Mouse (Mus musculus) cerebral cortex, adult 2 months (tissue): ENCODE measurements around the gene Ifitm10.

Source experiments
- WGBS: fragments of 180-500 bp; shearing (Covaris S2); methylation state at CpG from one replicate; pipeline ENCODE4 v1.1.7; 2018; 5-methylcytosine and 5-hydroxymethylcytosine counted together

Gene Ifitm10

DNA sequence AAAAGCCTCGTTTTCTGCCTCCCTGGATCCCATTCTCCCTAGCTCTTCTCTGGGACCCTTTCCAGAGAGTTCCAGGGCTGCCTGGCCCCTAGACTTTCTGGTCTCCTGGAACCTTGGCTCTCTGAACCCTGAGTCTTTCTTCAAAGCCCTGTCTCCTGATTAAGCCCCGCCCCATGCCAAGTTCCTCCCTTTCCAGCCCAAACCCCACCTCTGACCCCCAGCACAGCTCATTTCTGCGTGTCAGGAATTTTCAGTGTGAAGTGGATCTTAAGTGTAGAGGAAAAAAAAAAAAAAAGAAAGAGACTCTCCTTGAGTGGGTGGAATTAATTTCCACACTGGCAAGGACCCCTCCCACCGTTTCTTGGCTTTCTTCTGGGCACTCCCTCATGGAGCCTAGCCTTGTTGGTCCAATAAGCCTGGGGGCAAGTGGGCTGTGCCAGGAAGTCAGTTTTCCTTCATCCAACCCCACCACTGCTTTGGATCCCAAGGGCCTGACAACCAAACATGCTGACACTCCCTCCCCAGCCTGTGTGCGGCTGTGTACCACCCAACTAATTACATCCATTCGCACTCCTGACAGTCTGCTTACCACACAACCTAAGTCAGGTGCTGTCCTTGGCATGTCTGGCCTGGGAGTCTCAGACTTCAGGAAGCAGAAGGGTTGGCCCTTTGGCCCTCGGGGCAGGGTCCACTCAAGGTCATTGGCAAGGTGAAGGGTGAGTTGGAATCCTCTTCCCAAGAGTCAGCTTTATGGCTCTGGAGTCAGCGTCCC, at the start of gene Ifitm10:
Gene Ifitm10 (minus strand): TSS at position 113 of the 772 bp plus-strand sequence.
- 68% methylated on average over 8 of the region's 8 CpGs for WGBS

DNA sequence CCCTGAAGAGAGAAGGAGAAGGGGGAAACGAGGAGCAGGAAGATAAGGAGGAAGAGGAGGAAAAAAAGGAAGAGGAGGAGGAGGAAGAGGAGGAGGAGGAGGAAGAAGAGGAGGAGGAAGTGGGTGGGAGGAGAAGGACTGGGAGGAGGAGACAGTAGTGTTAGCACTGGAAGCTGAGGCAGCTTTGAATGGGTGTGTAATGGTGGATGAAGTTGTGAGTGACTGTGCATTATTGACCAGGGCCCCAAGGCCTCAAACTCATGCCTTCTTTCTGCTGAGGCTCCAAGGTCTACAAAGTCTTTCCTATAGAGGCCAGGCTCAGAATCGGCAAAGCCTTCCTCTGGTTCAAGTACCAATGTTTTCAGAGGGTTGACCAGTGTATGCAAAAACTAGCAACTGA, 48.3 kb upstream of the Ifitm10 start:
- WGBS = 77% methylated on average over 2 of the region's 2 CpGs

DNA sequence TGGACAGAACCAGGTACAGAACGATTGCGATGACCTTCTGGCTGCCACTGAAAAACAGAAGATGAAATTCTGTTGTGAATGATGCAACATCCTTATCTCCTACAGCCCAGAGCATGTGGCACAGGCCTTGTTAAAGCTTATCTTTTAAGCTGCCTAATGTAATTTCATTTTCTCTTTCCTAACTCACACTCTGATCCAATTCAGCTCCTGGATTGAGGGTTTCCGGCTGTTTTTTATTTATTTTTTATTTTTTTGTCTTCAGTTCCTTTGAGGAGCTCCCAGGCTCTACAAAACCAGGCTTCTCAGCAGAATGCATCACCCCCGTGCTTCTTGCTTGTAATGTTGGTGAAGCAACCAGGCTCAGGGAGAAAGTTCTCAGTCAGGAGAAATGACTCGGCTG, 46.3 kb upstream of the Ifitm10 start:
- WGBS = 82% methylated on average over 5 of the region's 5 CpGs

DNA sequence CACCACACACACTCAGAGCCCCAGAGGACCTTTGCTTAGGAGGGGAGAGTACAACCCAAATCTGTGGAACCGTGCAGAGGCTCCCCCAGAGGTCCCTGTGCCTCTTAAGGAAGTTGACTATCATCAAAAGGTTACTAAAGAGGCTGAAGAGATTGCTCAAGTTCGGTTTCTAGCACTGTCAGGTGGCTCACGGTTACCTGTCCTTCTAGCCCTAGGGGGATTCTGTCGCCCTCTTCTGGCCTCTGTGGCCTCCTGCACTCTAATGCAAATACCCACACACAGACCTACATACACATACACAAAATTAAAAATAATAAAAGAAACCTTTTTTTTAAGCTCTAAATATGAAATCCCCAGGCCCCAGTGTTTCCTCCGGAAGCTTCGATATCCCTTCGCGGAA, 45.1 kb upstream of the Ifitm10 start:
- 93% methylated on average over 8 of the region's 8 CpGs for WGBS

DNA sequence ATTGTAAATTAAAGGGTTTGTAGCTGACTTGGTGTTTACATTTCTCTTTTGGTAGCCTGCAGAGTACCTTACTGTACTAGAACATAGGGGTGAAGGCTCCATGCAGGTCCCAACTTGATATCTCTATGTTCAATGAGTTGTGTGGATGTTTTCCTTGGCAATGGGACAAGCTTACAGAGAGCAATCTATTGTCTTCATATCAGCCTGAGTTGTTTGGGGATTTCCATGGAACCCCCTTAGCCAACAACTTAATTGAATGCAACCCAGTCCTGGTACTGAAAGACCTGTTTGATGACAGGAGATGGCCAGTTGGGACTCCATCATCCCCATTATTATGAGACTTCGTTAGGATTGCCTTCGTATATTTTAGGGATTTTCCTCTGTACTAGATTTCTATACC, 44.5 kb upstream of the Ifitm10 start:
- WGBS = 77% methylated on average over 2 of the region's 2 CpGs

DNA sequence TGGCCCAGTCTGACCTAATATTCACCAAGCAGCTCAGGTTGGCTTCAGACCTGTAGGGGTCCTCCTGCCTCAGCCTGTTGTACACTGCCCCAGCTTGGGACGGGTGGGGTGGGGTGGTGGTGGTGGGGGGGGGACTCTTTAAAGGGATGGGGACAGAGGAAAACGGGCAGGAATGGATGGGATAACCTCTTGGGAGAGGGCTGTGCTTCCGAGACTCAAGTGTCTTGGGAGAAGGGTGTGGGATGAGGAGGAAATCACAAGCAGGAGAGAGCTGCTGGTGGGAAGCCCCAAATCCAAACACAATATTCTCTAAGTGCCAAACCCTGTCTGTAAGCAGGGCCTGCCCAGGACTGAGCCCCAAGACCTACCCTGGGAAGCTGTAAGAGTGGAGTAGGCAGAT, 42.7 kb upstream of the Ifitm10 start:
- 78% methylated on average over 3 of the region's 3 CpGs for WGBS

DNA sequence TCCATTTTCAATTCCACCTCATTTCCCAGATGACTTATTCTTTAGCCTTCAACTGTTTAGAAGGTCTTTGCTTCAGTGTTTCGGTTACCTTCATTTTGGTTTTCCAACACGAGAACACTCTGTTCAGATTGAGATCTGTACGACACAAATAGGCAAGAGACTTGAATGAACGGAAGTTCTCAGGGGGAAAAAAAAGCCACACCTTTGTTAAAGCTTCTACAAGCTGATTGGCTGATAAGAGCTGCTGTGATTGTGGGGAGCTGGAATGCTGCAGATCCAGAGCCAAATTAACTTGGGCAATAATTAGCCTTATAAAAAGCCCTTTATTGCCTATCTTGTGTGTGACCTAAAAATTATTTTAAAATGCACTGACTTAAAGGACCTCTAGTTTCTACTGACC, 41.8 kb upstream of the Ifitm10 start:
- WGBS = 61% methylated on average over 4 of the region's 4 CpGs

DNA sequence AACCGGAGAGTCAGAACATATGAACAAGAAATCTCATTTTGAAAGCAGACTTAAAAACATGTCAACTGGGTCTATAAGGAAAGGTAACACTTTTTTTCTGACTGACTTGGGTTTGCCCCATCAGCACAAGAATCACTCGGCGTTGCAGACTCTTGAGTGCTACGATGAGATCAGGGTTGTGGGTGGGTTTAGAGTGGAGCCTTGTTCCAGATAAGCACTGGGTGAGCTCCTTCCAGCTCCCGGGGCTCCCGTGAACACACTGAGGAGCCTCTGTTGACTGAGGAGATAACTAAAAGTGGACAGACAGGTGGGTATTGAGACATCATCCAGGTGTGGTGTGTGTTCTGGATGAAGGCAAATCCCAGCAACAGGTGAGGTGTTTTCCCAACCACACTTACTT, 39.7 kb upstream of the Ifitm10 start:
- 93% methylated on average over 6 of the region's 6 CpGs for WGBS

DNA sequence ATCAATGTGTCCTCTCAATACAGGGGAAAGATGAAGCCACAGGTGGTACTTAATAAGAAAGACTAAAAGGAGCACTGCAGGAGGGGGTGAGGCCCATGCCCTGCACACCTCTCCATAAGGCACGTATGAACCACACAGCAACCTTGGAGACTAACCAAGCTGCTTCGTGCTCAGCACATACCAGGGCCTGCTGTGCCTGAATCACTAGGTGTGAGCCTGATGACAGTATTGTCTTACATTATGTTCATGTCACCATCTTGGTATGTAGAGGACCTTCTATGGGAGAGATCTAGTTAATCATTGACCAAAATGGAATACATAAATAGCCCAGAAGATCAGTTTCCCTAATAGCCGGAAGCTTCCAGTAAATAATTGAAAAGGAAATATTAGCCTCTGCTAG, 36.0 kb upstream of the Ifitm10 start:
- WGBS = 93% methylated on average over 3 of the region's 3 CpGs

DNA sequence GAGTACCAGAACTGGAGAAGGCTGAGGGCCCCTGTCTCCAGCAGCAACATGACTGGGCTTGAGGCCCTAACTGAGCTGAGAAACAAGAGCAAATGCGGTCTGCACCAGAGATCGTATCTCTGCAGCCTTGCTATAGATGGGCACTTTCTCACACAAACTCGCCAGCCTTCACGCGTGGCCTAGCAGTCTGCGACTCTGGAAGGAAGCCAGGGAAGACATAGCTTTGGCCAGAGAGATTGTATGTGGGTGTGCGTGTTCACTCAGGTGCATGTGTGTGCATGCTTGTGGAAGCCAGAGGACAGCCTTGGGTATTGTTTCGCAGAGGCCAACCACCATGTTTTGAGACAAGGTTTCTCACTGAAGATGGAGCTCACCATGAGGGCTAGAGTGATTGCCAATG, 35.1 kb upstream of the Ifitm10 start:
- WGBS = 94% methylated on average over 8 of the region's 8 CpGs

DNA sequence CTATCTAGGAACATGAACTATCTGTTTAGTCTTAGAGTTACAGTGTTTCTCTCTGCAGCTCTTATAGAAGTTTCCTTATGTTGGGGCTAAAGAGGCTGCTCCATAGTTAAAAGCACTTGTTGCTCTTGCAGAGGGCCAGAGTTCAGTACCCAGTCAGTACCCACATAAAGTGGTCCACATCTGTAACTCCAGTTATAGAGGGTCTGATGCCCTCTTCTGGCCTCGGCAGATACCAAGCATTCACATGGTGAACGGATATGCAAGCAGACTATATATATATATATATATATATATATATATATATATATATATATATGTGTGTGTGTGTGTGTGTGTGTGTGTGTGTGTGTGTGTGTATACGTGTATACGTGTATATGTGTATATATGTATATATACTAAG, 34.4 kb upstream of the Ifitm10 start:
- WGBS = 68% methylated on average over 4 of the region's 4 CpGs

DNA sequence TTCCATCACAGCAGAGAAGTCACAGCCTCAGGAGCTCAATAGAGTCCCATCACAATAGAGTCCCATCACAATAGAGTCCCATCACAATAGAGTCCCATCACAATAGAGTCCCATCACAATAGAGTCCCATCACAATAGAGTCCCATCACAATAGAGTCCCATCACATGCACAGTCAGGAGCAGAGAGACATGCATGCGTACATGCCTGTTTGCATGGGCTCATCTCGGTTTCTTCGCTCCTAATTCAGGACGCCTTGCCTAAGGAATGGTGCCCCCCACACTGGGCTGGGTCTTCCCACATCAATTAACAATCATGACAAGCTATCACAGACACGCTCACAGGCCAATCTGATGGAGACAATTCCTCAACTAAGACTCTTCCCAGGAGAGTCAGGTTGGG, 31.6 kb upstream of the Ifitm10 start:
- WGBS = 95% methylated on average over 5 of the region's 5 CpGs

DNA sequence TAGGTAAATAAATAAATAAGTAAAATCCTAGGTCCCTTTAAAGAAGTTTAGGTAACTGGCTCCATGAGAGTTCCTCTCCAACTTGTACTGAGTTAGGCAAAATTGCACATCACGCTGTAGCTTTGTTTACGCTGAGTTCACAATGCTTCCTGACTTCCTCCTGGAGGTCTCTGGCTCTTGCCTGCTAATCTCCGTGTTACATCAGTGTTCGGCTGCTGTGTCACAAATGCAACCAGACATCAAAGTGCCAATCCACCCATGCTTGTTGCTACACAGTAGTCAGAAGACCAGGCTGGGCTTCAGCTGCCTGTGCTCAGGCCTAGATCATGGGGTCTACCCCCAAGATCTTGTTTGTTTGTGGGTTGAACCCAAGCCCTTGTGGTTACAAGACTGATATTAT, 30.0 kb upstream of the Ifitm10 start:
- 79% methylated on average over 4 of the region's 4 CpGs for WGBS

DNA sequence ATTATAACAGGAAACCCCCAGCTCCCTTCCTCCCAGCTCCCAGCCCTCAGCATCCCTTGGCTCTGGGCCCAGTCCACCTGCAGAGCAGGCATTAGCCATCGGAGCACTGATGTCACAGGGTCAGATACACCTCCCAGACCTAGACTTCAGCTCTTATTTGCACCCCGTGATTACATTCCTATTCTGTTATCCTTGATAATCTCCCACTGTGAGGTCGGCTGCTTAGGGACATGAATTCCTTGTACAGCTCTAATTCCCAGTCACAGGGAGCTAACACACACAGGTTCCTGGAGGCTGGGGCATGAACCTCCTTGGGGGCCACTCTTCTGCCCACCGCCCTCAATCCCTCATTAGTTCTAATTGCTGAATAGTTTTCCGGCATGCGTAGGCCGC, 27.2 kb upstream of the Ifitm10 start:
- WGBS = 55% methylated on average over 7 of the region's 7 CpGs

DNA sequence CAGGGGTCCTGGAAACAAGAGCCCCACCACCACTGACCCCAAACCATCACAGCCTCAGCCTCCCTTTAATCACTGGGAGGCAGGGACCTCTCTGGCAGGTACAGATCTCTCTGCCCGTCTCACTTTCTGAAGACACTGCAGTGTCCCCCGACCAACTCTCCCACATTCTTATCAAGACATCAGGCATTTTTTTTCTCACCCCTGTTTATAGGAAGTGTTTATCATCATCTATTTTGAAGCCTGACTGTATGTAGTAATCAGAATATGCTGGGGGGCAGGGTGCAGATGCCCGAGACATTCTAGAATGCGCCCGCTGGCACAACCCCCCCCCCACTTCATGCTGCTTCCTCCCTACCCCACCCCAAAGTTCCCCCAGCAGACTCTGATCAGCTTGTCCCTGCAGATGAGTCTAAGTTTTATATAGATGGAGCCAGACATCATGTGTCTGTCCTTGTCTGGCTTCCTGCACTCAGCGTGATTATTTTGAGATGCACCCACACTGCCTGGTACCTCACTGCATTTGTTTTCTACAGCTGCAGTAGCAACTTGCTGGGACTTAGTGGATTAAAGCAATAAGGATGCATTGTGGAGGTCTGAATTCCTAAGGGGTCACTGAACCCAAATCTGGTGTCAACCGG, 26.7 kb upstream of the Ifitm10 start:
- 44% methylated on average over 7 of the region's 7 CpGs for WGBS

DNA sequence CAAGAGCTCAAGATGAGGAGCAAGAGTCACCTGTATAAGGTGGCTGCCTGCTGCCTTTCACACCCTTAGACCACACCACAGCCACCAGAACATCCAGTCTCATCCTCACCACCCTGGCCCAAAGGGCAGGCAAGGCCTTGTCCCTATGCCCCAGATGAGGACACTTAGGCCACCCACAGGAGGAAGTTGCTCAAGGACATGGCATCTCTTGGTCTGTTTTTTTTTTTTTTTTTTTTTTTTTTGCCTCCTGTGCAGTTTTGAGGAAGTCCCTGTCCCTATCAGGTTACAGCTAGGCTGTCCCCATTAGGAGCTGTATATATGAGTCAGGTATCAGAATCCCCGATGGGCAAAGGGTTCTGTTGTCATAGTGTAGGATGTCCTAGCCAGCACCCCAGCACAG, 25.7 kb upstream of the Ifitm10 start:
- WGBS = 67% methylated on average over 1 of the region's 1 CpGs

DNA sequence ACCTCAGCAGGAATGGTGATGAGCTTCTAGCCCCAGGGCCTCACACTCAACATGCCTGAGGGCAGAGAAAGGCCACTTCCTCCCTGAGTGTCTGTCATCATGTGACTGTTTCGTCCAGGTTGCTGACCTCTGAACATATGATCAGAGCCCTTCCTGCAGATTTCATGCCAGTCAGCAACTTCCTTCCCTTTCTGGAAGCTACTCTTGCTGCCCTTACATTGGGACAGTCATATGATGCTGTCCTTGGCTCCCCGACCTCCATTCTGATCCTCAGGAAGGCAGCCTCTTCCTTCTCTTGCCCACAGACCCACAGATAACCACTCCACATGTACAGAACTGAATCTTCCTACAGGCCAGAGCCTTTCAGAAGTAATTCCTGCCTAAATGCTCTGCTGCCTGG, 24.5 kb upstream of the Ifitm10 start:
- 83% methylated on average over 2 of the region's 2 CpGs for WGBS

DNA sequence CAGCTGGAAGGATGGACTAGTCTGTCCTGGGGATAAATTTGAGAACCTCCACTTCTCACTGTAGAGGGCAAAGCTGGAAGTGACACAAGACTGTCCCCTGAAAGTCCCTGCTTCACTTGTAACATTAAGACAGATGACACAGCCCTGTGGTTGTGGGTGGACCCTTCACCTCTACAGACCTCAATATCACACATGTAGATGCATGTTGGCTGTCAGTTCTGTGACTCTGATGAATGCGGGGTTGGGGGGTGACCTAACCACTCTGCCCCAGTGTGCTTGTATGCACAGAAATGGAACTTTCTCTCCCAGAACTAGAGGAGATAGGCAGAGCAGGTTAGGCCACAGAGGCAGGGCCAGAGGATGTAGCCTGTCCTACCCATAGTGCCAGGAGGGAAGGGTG, 23.1 kb upstream of the Ifitm10 start:
- WGBS = 93% methylated on average over 1 of the region's 1 CpGs

DNA sequence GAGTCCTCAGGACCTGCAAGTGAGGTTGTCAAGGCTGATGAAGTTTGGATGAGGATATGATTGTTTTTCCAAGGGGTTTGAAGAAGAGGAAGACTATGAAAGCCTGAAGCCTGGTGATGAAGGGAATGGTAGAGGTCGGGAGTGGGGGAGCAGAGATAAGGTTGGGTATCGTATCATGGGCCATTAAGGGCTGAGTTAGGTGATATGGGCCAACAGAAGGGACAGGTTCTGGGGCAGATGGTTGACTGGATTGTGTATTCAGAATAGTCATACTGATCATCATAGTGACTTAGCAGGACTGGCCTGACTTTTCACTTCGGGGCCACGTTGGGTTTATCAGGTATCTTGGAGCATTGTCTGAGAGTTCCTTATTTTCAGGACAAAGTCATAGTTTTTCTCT, 21.9 kb upstream of the Ifitm10 start:
- WGBS = 91% methylated on average over 4 of the region's 4 CpGs

DNA sequence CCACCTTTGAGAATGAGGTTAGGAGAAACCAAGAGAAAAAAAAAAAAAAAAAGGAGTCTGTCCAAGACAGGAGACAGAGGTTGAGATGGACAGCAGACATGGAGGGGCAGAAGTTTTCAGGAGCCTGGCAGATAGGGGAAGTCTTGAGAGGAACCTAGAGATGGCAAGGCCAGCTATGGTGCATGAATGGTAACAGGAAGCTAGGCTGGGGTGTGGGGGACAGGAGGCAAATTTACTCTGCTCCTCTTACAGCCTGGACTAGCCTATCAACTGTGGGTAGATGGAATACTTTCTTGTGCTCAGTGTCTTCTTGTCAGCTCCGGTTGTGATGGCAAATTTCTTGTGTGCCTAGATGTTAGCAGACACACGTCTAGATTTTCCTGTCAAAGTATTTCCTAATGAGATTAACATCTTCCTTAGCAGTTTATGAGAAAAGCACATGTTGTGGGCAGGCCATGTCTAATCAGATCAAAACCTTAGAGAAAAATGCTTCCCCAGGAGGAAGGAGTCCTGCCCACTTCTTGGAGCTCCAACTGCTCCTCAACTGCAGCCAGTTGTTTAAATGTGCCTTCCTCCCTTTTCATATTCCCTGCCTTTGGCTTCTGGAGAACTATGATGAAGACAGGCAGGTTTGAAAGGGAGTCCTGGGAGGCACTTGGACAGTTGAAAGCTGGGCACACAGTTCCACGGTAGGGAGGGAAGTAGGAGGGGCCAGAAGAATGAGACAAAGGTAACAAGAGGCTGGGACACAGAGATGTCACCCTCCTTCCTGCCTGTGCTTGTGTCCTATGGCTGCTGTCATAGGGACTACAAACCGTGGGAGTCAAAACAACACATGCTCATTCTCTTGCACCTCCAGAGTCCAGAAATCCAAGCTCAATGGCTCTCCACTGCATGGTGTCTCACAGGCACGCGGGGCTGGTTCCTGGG, 21.0 kb upstream of the Ifitm10 start:
- WGBS = 63% methylated on average over 6 of the region's 6 CpGs

DNA sequence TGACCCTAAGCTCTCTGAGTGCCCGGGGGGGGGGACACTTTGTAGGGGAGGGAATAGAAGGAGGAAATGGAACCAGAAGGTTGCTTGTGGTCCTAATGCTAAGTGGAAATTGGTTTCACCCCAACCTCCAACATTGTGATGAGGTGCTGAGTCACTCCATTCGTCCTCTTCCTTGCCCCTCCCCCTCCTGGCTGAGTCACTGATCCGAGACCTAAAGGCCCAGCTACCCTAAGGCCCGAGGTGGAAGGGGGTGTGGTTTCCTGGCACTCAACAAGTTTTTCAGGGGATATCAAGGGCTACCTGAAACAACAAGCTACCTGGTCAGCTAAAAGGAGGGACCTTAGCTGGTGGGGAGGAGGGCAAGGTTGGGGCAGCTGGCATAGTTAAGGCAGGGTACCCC, 19.6 kb upstream of the Ifitm10 start:
- 24% methylated on average over 4 of the region's 4 CpGs for WGBS

DNA sequence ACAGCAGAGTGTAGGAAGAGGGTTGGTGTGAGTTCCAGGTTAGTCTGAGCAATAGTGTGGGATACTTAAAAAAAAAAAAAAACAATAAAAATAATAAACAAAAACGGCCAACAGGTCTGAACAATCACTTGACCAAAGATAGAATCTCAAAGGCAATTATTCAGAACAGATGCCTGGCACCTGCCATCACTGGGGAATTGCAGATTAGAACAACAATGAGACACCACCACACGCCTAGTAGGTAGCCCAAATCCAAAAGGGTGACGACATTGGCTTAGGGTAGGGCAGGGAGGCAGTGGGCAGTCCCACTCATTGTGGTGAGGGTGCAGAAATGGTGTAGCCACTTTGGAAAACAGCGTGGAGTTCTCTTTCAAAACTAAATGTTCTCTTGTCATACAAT, 18.1 kb upstream of the Ifitm10 start:
- WGBS = 62% methylated on average over 4 of the region's 4 CpGs

DNA sequence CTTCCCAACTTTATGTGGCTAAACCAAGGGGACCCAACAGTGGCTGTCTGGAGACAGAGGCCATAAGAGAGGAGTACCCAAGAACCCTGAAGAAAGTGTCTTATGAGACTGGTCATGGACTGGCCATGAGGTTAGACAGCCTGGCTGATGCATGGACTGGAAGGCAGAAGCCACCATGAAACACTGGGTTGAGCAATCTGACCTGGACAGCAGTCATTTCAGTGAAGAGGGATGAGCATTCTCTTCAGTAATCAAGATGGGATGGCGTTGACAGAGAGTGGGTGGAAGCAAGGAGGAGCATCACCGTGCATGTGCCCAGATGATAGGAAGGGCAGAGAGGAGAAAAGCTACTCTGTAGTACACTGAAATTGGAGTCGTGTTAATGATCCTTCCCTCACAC, 17.6 kb upstream of the Ifitm10 start:
- WGBS = 74% methylated on average over 3 of the region's 3 CpGs
